Mouse (Mus musculus): Measurements from ENCODE around the gene Olfr968.

GRCm38 (mm10) chr9:39740741-39741140 lies 42.3 kb downstream of the Olfr968 start:
- no peak for TF ChIP-seq EP300 (IDR thresholded peaks at IDR 0.05; ENCODE audit: low read depth)
- no peak for TF ChIP-seq CTCF (IDR thresholded peaks at IDR 0.05; ENCODE audit: low read depth)
